ENCODE assay signal across 8 mouse cellular contexts in the genomic region with DNA sequence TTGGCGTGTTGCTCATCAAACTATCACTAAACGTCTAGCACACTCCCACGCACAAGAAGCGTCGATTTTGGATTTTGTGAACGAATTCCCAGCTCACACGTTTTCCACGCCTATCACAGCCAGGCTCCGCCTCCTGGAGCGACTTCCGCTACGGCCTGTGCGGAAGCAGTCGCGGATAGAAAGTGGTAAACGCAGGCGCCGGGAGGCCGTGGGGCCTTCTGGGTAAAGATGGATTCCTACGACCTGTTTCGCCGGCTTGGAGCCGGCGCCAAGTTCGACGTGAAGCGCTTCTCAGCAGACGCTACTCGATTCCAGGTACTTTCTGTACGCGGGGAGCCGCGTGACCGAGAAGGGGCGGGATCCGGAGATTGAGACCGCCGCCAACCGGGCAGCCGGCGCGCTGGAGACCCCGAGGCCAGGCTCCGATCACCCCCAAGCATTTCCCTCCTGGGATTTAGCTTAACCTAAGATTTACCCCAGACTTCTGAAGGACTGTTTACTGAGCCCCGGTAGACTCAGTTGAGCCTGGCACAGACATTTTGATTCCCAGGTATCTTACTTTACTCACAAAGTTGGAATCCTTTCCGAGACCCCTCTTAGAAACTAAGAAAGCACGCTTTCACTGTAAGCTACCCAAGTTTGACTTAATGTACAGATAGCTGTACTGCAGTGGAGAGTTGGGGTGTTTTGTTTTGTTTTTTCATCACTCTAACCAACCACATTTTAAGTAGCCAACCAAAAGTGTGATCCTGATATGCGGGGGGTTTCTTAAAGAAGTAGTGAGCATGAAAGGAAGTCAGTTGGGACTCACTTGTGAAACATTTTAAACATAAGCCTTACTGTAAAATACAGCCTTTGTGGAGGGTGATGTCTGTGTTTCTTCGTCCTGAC. TPM values are rescaled to one million over a fixed set of nuclear protein-coding genes. Genes with fewer than 3 reads are reported as not detected.
DNase-seq lines count a peak whose midpoint lies in the region; ATAC-seq and TF ChIP-seq lines count a peak whose summit lies in the region.

TSS of gene Ddx52 (plus strand) at position 113 of the 891 bp plus-strand sequence.

- peak; percentile 30 for TF ChIP-seq POLR2A in ES-Bruce4 (IDR thresholded peaks at IDR 0.05; ENCODE audit: insufficient read depth, low read length)

- H3K4me1 ChIP-seq in ES-Bruce4 (ENCODE audit: control insufficient read depth, insufficient read depth, low read length) = no peaks in the 10 kb centered on the region
- peaks cover 10% of the 10 kb centered on the region for H3K4me1 ChIP-seq in forebrain, embryonic 13.5 days
- peaks cover 9% of the 10 kb centered on the region for H3K4me1 ChIP-seq in liver, postnatal 0 days (ENCODE audit: insufficient read depth)
- H3K4me1 ChIP-seq in neural tube, embryonic 14.5 days (ENCODE audit: control insufficient read depth, insufficient read depth, low read length) = peaks cover 7% of the 10 kb centered on the region

- peak within 1 kb of the TSS; percentile 79 for H3K4me2 ChIP-seq in forebrain, embryonic 13.5 days
- peak within 1 kb of the TSS; percentile 82 for H3K4me2 ChIP-seq in liver, postnatal 0 days (ENCODE audit: low read depth, low read length)
- H3K4me2 ChIP-seq in neural tube, embryonic 14.5 days (ENCODE audit: low read depth, low read length) = peak within 1 kb of the TSS; percentile 54

- intact Hi-C loops in heart, postnatal 10 days (cut with DNase I) = no loop called here

- peak within 1 kb of the TSS; percentile 96 for H3K9ac ChIP-seq in ES-Bruce4 (ENCODE audit: low read depth, poor library complexity, severe bottlenecking)
- peak within 1 kb of the TSS; percentile 85 for H3K9ac ChIP-seq in forebrain, embryonic 13.5 days
- H3K9ac ChIP-seq in liver, postnatal 0 days (replicated peaks) = peak within 1 kb of the TSS; percentile 90
- peak within 1 kb of the TSS; percentile 80 for H3K9ac ChIP-seq in neural tube, embryonic 14.5 days (replicated peaks; ENCODE audit: low read depth, low read length)

- no peaks in the 10 kb centered on the region for H3K9me3 ChIP-seq in ES-Bruce4 (replicated peaks; ENCODE audit: control insufficient read depth, insufficient read depth, low read length, poor library complexity, severe bottlenecking)
- no peaks in the 10 kb centered on the region for H3K9me3 ChIP-seq in forebrain, embryonic 13.5 days (replicated peaks)
- H3K9me3 ChIP-seq in liver, postnatal 0 days (ENCODE audit: low read length) = no peaks in the 10 kb centered on the region
- H3K9me3 ChIP-seq in neural tube, embryonic 14.5 days (ENCODE audit: control insufficient read depth, low read length) = no peaks in the 10 kb centered on the region

- WGBS in forebrain, embryonic 13.5 days = 1% methylated on average over 49 of the region's 49 CpGs
- WGBS in large intestine, adult 2 months = 1% methylated on average over 49 of the region's 49 CpGs
- 1% methylated on average over 49 of the region's 49 CpGs for WGBS in liver, postnatal 0 days (ENCODE audit: insufficient replicate concordance)
- WGBS in neural tube, embryonic 14.5 days = 2% methylated on average over 49 of the region's 49 CpGs

- TF ChIP-seq CTCF in ES-Bruce4 (IDR thresholded peaks at IDR 0.05; ENCODE audit: low read depth, low read length) = no peak
- no peak for TF ChIP-seq CTCF in liver, postnatal 0 days (IDR thresholded peaks at IDR 0.05; ENCODE audit: low read depth)

- TF ChIP-seq EP300 in ES-Bruce4 (IDR thresholded peaks at IDR 0.05; ENCODE audit: insufficient read depth, low read depth, low read length) = no peak
- TF ChIP-seq EP300 in liver, postnatal 0 days (IDR thresholded peaks at IDR 0.05; ENCODE audit: low read depth) = no peak

- H3K27ac ChIP-seq in ES-Bruce4 (ENCODE audit: insufficient read depth, low read length) = no peak within 1 kb of the TSS
- H3K27ac ChIP-seq in forebrain, embryonic 13.5 days = peak within 1 kb of the TSS; percentile 40; the same call in 1 of the 2 replicates
- peak within 1 kb of the TSS; percentile 86 for H3K27ac ChIP-seq in liver, postnatal 0 days (ENCODE audit: low read depth)
- peak within 1 kb of the TSS; percentile 60 for H3K27ac ChIP-seq in neural tube, embryonic 14.5 days (ENCODE audit: low read depth, low read length)

- H3K4me3 ChIP-seq in ES-Bruce4 (ENCODE audit: low read depth, low read length) = peak within 1 kb of the TSS; percentile 77
- H3K4me3 ChIP-seq in forebrain, embryonic 13.5 days = peak within 1 kb of the TSS; percentile 80
- peak within 1 kb of the TSS; percentile 90 for H3K4me3 ChIP-seq in liver, postnatal 0 days (ENCODE audit: low read depth, low read length)
- peak within 1 kb of the TSS; percentile 85 for H3K4me3 ChIP-seq in neural tube, embryonic 14.5 days (ENCODE audit: low read depth, low read length)

- peak; percentile 91 to 95 for DNase-seq in heart, postnatal 10 days
- DNase-seq in large intestine, adult 2 months (ENCODE audit: low read depth, low spot score) = peak; percentile 81
- DNase-seq in liver, postnatal 0 days = peak; percentile 91
- peak; percentile 91 for DNase-seq in testis, postnatal 10 days (ENCODE audit: low spot score)

- H3K27me3 ChIP-seq in ES-Bruce4 (ENCODE audit: control insufficient read depth, insufficient read depth, low read length, poor library complexity, severe bottlenecking) = no peaks in the 10 kb centered on the region; the same call in 1 of the 2 replicates
- H3K27me3 ChIP-seq in forebrain, embryonic 13.5 days = peaks cover 25% of the 10 kb centered on the region
- H3K27me3 ChIP-seq in liver, postnatal 0 days (ENCODE audit: insufficient read depth, low read length) = no peaks in the 10 kb centered on the region
- H3K27me3 ChIP-seq in neural tube, embryonic 14.5 days (ENCODE audit: control insufficient read depth, insufficient read depth, low read length) = no peaks in the 10 kb centered on the region

- peaks cover 31% of the 10 kb centered on the region for H3K36me3 ChIP-seq in ES-Bruce4 (ENCODE audit: control insufficient read depth, insufficient read depth, low read length, poor library complexity, severe bottlenecking)
- peaks cover 38% of the 10 kb centered on the region for H3K36me3 ChIP-seq in forebrain, embryonic 13.5 days (ENCODE audit: poor library complexity, severe bottlenecking)
- peaks cover 29% of the 10 kb centered on the region for H3K36me3 ChIP-seq in liver, postnatal 0 days (replicated peaks; ENCODE audit: insufficient read depth, low read length)
- H3K36me3 ChIP-seq in neural tube, embryonic 14.5 days (ENCODE audit: control insufficient read depth, insufficient read depth, low read length) = peaks cover 31% of the 10 kb centered on the region

- ATAC-seq in cerebellum, adult (ENCODE audit: insufficient number of reproducible peaks, low FRiP score, low TSS enrichment) = peak; percentile 94
- peak; percentile 97 for ATAC-seq in forebrain, embryonic 13.5 days
- peak; percentile 99 for ATAC-seq in liver, postnatal 0 days
- ATAC-seq in neural tube, embryonic 14.5 days (ENCODE audit: low read depth) = peak; percentile 94

RNA-seq across cellular contexts. Expression of gene Ddx52, which starts in this region (rescaled TPM):
- polyA plus RNA-seq in ES-Bruce4 (2011; ENCODE audit: insufficient read depth, insufficient read length, low read depth, missing spikeins) = 36.9 and 39.1 TPM in 2 replicates
- polyA plus RNA-seq in forebrain, embryonic 13.5 days (2015; fragmentation: Nextera tagmentation; extraction: Ambion mirVana) = 37.4 and 41.9 TPM in 2 replicates
- total RNA-seq in heart, postnatal 10 days (2021) = 10 to 100 TPM; 12.3 to 12.4 TPM
- 4.2 and 5.5 TPM in 2 replicates for polyA plus RNA-seq in large intestine, adult 2 months (2012; rRNA removed)
- polyA plus RNA-seq in liver, postnatal 0 days (2015; fragmentation: Nextera tagmentation; extraction: Ambion mirVana) = 11.3 and 12.5 TPM in 2 replicates
- polyA plus RNA-seq in neural tube, embryonic 14.5 days (2014; fragmentation: Nextera tagmentation; extraction: Ambion mirVana) = 19.0 and 23.8 TPM in 2 replicates
